Mouse (Mus musculus) activated CD4-positive, CD25-positive, alpha-beta regulatory T cell (primary cell): ENCODE data around the gene Synrg. TPM values are rescaled to one million over a fixed set of nuclear protein-coding genes. Genes with fewer than 3 reads are reported as not detected.

Source experiments
- polyA plus RNA-seq, 2 experiments: library from polyadenylated mRNA; unstranded; fragments of 100-300 nt; shearing (Covaris generic); gene quantifications; one replicate each; pipeline ENCODE4 v1.2.1; 2017

Gene Synrg
- 10 to 100 TPM; 26.2 to 32.1 TPM for polyA plus RNA-seq

GRCm38 (mm10) chr11:83963991-83964921 is at the start of gene Synrg:
TSS of gene Synrg (plus strand) at chr11:83964428.

GRCm38 (mm10) chr11:83941950-83942840 is 22.0 kb upstream of the Synrg start, which contains the start of gene Ddx52:
TSS of gene Ddx52 (plus strand) at chr11:83942062.

DNA sequence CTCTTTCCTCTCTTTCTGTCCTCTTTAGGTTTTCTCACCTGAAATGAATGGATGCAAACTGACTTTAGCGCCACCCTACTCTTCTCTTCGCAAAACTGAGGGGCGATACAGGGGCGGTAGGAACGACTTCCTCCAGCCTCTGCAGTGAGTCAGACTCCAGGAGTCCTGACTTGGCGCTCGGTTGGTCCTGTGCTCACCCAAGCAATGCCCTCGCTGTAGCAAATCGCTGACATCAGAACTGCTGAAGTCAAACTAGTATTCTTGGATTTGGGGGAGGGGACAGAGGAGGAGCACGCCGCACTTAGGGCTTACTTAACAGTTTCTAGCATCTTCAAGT is 104.8 kb downstream of the Synrg start, which contains the start of gene Dusp14:
TSS of gene Dusp14 (minus strand) at position 228 of the 337 bp plus-strand sequence.

Other genes starting within 250 kb of the Synrg start
- not detected for gene Wfdc21, start 217.5 kb upstream of the Synrg start, polyA plus RNA-seq
- 10 to 100 TPM; 24.3 to 26.1 TPM for gene Heatr6, start 210.7 kb upstream of the Synrg start, polyA plus RNA-seq
- gene Hnf1b, start 114.4 kb upstream of the Synrg start, polyA plus RNA-seq, result not detected
- gene Ddx52, start 22.4 kb upstream of the Synrg start, polyA plus RNA-seq, result 10 to 100 TPM; 59.8 to 63.5 TPM
- 10 to 100 TPM in 1 of 2 experiments, 1 to 10 TPM in 1; 7.3 to 16.1 TPM for gene Dusp14, start 104.8 kb downstream of the Synrg start, polyA plus RNA-seq
- 1 to 10 TPM; 8.5 to 9.0 TPM for gene Tada2a, start 165.2 kb downstream of the Synrg start, polyA plus RNA-seq
- gene Acaca, start 165.2 kb downstream of the Synrg start, polyA plus RNA-seq, result 1 to 10 TPM; 5.6 to 7.1 TPM
- gene Gm11437, start 203.0 kb downstream of the Synrg start, polyA plus RNA-seq, result not detected